Mouse (Mus musculus) liver, embryonic 18 days (tissue): Measurements from ENCODE around the gene Olfr569. TPM values are rescaled to one million over a fixed set of nuclear protein-coding genes. Genes with fewer than 3 reads are reported as not detected.

Source experiments
- polyA plus RNA-seq: library from polyadenylated mRNA; depleted of rRNA; stranded (reverse); fragments of >200 nt; gene quantifications from 2 replicates; pipeline ENCODE4 v1.2.3, GENCODE M21; 2012; rRNA removed

Olfr569 gene
- polyA plus RNA-seq, result not detected in 2 replicates

GRCm38 (mm10) chr7:102890782-102891181 is at the start of gene Olfr569:
Olfr569 (minus strand) TSS chr7:102890882.

GRCm38 (mm10) chr7:102924109-102924508 is 33.4 kb upstream of the Olfr569 start, which contains the start of gene Olfr572:
Olfr572 (plus strand) TSS chr7:102924409.

GRCm38 (mm10) chr7:102917032-102917875 is 26.6 kb upstream of the Olfr569 start, which contains the start of gene Olfr571:
Olfr571 (minus strand) TSS chr7:102917536.

GRCm38 (mm10) chr7:102876822-102877221 is 13.9 kb downstream of the Olfr569 start, which contains the start of gene Olfr568:
Olfr568 (plus strand) TSS chr7:102877122.

GRCm38 (mm10) chr7:102858665-102859064 is 32.0 kb downstream of the Olfr569 start, which contains the start of gene Olfr566:
Olfr566 (minus strand) TSS chr7:102858765.

Other genes starting within 250 kb of the Olfr569 start
- gene Olfr555, start 232.1 kb downstream of the Olfr569 start, polyA plus RNA-seq, result not detected in 2 replicates
- gene Olfr556, start 226.0 kb downstream of the Olfr569 start, polyA plus RNA-seq, result not detected in 2 replicates
- gene Trim68, start 203.6 kb downstream of the Olfr569 start, polyA plus RNA-seq, result 3.2 and 3.4 TPM in 2 replicates
- not detected in 2 replicates for gene Olfr557, start 195.0 kb downstream of the Olfr569 start, polyA plus RNA-seq
- gene Olfr558, start 188.7 kb downstream of the Olfr569 start, polyA plus RNA-seq, result 0.02 TPM in 2 replicates
- gene Olfr33, start 171.8 kb downstream of the Olfr569 start, polyA plus RNA-seq, result not detected in 2 replicates
- not detected in 2 replicates for gene Olfr559, start 163.4 kb downstream of the Olfr569 start, polyA plus RNA-seq
- gene Olfr560, start 131.5 kb downstream of the Olfr569 start, polyA plus RNA-seq, result not detected in 2 replicates
- gene Olfr78, start 131.4 kb downstream of the Olfr569 start, polyA plus RNA-seq, result 0.24 and 0.48 TPM in 2 replicates
- 0.05 TPM in 1 of 2 replicates, not detected in the other for gene Olfr561, start 119.7 kb downstream of the Olfr569 start, polyA plus RNA-seq
- gene Olfr564, start 87.4 kb downstream of the Olfr569 start, polyA plus RNA-seq, result not detected in 2 replicates
- gene Olfr566, start 32.1 kb downstream of the Olfr569 start, polyA plus RNA-seq, result not detected in 2 replicates
- not detected in 2 replicates for gene Olfr568, start 13.8 kb downstream of the Olfr569 start, polyA plus RNA-seq
- not detected in 2 replicates for gene Olfr570, start 3.7 kb upstream of the Olfr569 start, polyA plus RNA-seq
- gene Olfr571, start 26.7 kb upstream of the Olfr569 start, polyA plus RNA-seq, result not detected in 2 replicates
- gene Olfr572, start 33.5 kb upstream of the Olfr569 start, polyA plus RNA-seq, result not detected in 2 replicates
- not detected in 2 replicates for gene Olfr573-ps1, start 51.7 kb upstream of the Olfr569 start, polyA plus RNA-seq
- not detected in 2 replicates for gene Olfr574, start 57.6 kb upstream of the Olfr569 start, polyA plus RNA-seq
- gene Olfr575, start 67.9 kb upstream of the Olfr569 start, polyA plus RNA-seq, result not detected in 2 replicates
- gene Olfr576, start 71.8 kb upstream of the Olfr569 start, polyA plus RNA-seq, result not detected in 2 replicates
- not detected in 2 replicates for gene Olfr577, start 85.1 kb upstream of the Olfr569 start, polyA plus RNA-seq
- not detected in 2 replicates for gene Olfr578, start 98.4 kb upstream of the Olfr569 start, polyA plus RNA-seq
- gene Olfr582, start 147.1 kb upstream of the Olfr569 start, polyA plus RNA-seq, result not detected in 2 replicates
- not detected in 2 replicates for gene Olfr583, start 160.4 kb upstream of the Olfr569 start, polyA plus RNA-seq
- not detected in 2 replicates for gene Olfr584, start 191.0 kb upstream of the Olfr569 start, polyA plus RNA-seq
- gene Olfr585, start 206.8 kb upstream of the Olfr569 start, polyA plus RNA-seq, result not detected in 2 replicates
- gene Olfr586, start 234.8 kb upstream of the Olfr569 start, polyA plus RNA-seq, result not detected in 2 replicates
- gene Olfr588-ps1, start 250.0 kb upstream of the Olfr569 start, polyA plus RNA-seq, result not detected in 2 replicates